Mouse (Mus musculus) embryonic facial prominence, embryonic 11.5 days (tissue): ENCODE measurements around the gene Tmc8. TPM values are rescaled to one million over a fixed set of nuclear protein-coding genes. Genes with fewer than 3 reads are reported as not detected.

ENCODE experiments used
- ATAC-seq: fragments of 200-750 bp; cut with Nextera tagmentation; replicated peaks from 2 replicates; pipeline ENCODE4 v1.8.0; 2017; ENCODE audit warnings: low read depth; ENCODE audit not compliant: insufficient number of reproducible peaks, low FRiP score, low TSS enrichment
- DNase-seq: peaks from one replicate; pipeline ENCODE4 v3.0.0-alpha.2; 2015; ENCODE audit warnings: low spot score
- H3K27ac ChIP-seq: fragments of 300-500 bp; sonication (generic); replicated peaks from 2 replicates; pipeline ENCODE4 v1.5.1; 2014; ENCODE audit warnings: mild to moderate bottlenecking, low read depth, low read length, control low read depth
- H3K27me3 ChIP-seq: fragments of 300-500 bp; sonication (generic); 2 replicates; pipeline ENCODE4 v1.6.1; 2014; ENCODE audit warnings: mild to moderate bottlenecking, low read length, moderate library complexity, mixed read lengths; ENCODE audit not compliant: control insufficient read depth, insufficient read depth
- H3K36me3 ChIP-seq: fragments of 300-500 bp; sonication (generic); replicated peaks from 2 replicates; pipeline ENCODE4 v1.6.1; 2014; ENCODE audit warnings: low read depth, mild to moderate bottlenecking, low read length, moderate library complexity, mixed read lengths; ENCODE audit not compliant: control insufficient read depth, insufficient read depth
- H3K4me1 ChIP-seq: fragments of 300-500 bp; sonication (generic); 2 replicates; pipeline ENCODE4 v1.6.1; 2014; ENCODE audit warnings: low read length, mixed read lengths; ENCODE audit not compliant: control insufficient read depth, insufficient read depth
- H3K4me2 ChIP-seq: fragments of 300-500 bp; sonication (generic); 2 replicates; pipeline ENCODE4 v1.6.1; 2014; ENCODE audit warnings: low read depth, mild to moderate bottlenecking, control low read depth, low read length, moderate library complexity
- H3K4me3 ChIP-seq: fragments of 300-500 bp; sonication (generic); 2 replicates; pipeline ENCODE4 v1.5.1; 2014; ENCODE audit warnings: low read depth, low read length, control low read depth
- H3K9ac ChIP-seq: fragments of 300-500 bp; sonication (generic); replicated peaks from 2 replicates; pipeline ENCODE4 v1.6.1; 2014; ENCODE audit warnings: mild to moderate bottlenecking, control low read depth, low read length
- H3K9me3 ChIP-seq: fragments of 300-500 bp; sonication (generic); replicated peaks from 2 replicates; pipeline ENCODE4 v1.6.1; 2016; ENCODE audit warnings: mild to moderate bottlenecking, low read length, inconsistent platforms, mixed read lengths; ENCODE audit not compliant: control insufficient read depth
- WGBS: fragments of 180-500 bp; shearing (Covaris S2); extraction: QIAGEN DNeasy Blood & Tissue Kit; methylation state at CpG from one replicate; pipeline ENCODE4 v1.1.7; 2014; 5-methylcytosine and 5-hydroxymethylcytosine counted together
- polyA plus RNA-seq: library from polyadenylated mRNA; unstranded; fragments of >200 nt; fragmentation: Nextera tagmentation; extraction: Ambion mirVana; gene quantifications from 2 replicates; pipeline ENCODE4 v1.2.1, GENCODE M21; 2014

Tmc8 gene
- polyA plus RNA-seq, 1 experiment from 2014 or later: 0.39 TPM

- H3K36me3 ChIP-seq: peaks cover 5% of the 10 kb centered on the region
- H3K27ac ChIP-seq: no peak overlapping the region
- DNase-seq (no peak), ATAC-seq (0 out of 2 replicates have a peak, but pooled peaks have one; percentile 26)
- no peaks in the 10 kb centered on the region for H3K9me3 ChIP-seq
- no peaks in the 10 kb centered on the region for H3K27me3 ChIP-seq
- H3K9ac ChIP-seq: no peak overlapping the region
- no peak overlapping the region for H3K4me3 ChIP-seq
- H3K4me1 ChIP-seq: no peaks in the 10 kb centered on the region
- H3K4me2 ChIP-seq: no peak overlapping the region
- 88% methylated on average over 5 of the region's 5 CpGs for WGBS
Measured at GRCm38 (mm10) chr11:117765361-117765760, 16.5 kb upstream of the Tmc8 start.

- no peaks in the 10 kb centered on the region for H3K27me3 ChIP-seq
- no peak overlapping the region for H3K27ac ChIP-seq
- no peaks in the 10 kb centered on the region for H3K9me3 ChIP-seq
- H3K4me1 ChIP-seq: no peaks in the 10 kb centered on the region
- H3K36me3 ChIP-seq: no peaks in the 10 kb centered on the region; the same call in none of the 2 replicates
- WGBS: 87% methylated on average over 3 of the region's 3 CpGs
- no peak overlapping the region for H3K4me2 ChIP-seq
- DNase-seq: no peak
- no peak overlapping the region for H3K9ac ChIP-seq
- H3K4me3 ChIP-seq: no peak overlapping the region
- ATAC-seq: no peak
Measured at GRCm38 (mm10) chr11:117766275-117766674, 15.6 kb upstream of the Tmc8 start.

- Histone ChIP-seq H3K4me3 (no peak overlapping the region), H3K36me3 (no peaks in the 10 kb centered on the region; the same call in none of the 2 replicates), H3K4me1 (no peaks in the 10 kb centered on the region), H3K27me3 (no peaks in the 10 kb centered on the region), H3K9me3 (no peaks in the 10 kb centered on the region), H3K9ac (no peak overlapping the region), H3K27ac (no peak overlapping the region), H3K4me2 (no peak overlapping the region)
- DNase-seq: no peak
- 87% methylated on average over 20 of the region's 20 CpGs for WGBS
- no peak for ATAC-seq
Measured at GRCm38 (mm10) chr11:117768725-117769682, 12.9 kb upstream of the Tmc8 start.

- Histone ChIP-seq H3K4me1 (no peaks in the 10 kb centered on the region), H3K4me2 (no peak overlapping the region), H3K27ac (no peak overlapping the region), H3K27me3 (no peaks in the 10 kb centered on the region), H3K36me3 (no peaks in the 10 kb centered on the region; the same call in none of the 2 replicates), H3K9me3 (no peaks in the 10 kb centered on the region), H3K9ac (no peak overlapping the region), H3K4me3 (no peak overlapping the region)
- ATAC-seq: no peak
- 91% methylated on average over 7 of the region's 7 CpGs for WGBS
- DNase-seq: no peak
Measured at GRCm38 (mm10) chr11:117769683-117770047, 12.2 kb upstream of the Tmc8 start.

- Histone ChIP-seq H3K27ac (no peak overlapping the region), H3K9me3 (no peaks in the 10 kb centered on the region), H3K36me3 (no peaks in the 10 kb centered on the region; the same call in none of the 2 replicates), H3K4me3 (no peak overlapping the region), H3K4me1 (no peaks in the 10 kb centered on the region), H3K4me2 (no peak overlapping the region), H3K9ac (no peak overlapping the region), H3K27me3 (no peaks in the 10 kb centered on the region)
- 91% methylated on average over 10 of the region's 10 CpGs for WGBS
- DNase-seq (no peak), ATAC-seq (no peak)
Measured at GRCm38 (mm10) chr11:117770407-117770806, 11.5 kb upstream of the Tmc8 start.

- Histone ChIP-seq H3K4me1 (no peaks in the 10 kb centered on the region), H3K27me3 (no peaks in the 10 kb centered on the region), H3K4me2 (no peak overlapping the region), H3K36me3 (no peaks in the 10 kb centered on the region; the same call in 1 of the 2 replicates), H3K4me3 (no peak overlapping the region), H3K9ac (no peak overlapping the region), H3K9me3 (no peaks in the 10 kb centered on the region), H3K27ac (no peak overlapping the region)
- WGBS: 95% methylated on average over 7 of the region's 7 CpGs
- no peak for ATAC-seq
- no peak for DNase-seq
Measured at GRCm38 (mm10) chr11:117772352-117772751, 9.5 kb upstream of the Tmc8 start.

GRCm38 (mm10) chr11:117774925-117775324, 7.0 kb upstream of the Tmc8 start:
- H3K27ac ChIP-seq: no peak overlapping the region
- no peak overlapping the region for H3K4me3 ChIP-seq
- no peaks in the 10 kb centered on the region for H3K9me3 ChIP-seq
- DNase-seq: no peak
- H3K36me3 ChIP-seq: no peaks in the 10 kb centered on the region
- no peak overlapping the region for H3K9ac ChIP-seq
- 93% methylated on average over 10 of the region's 10 CpGs for WGBS
- ATAC-seq: no peak
- H3K4me2 ChIP-seq: no peak overlapping the region
- H3K4me1 ChIP-seq: peaks cover 8% of the 10 kb centered on the region; the same call in 1 of the 2 replicates
- no peaks in the 10 kb centered on the region; the same call in 1 of the 2 replicates for H3K27me3 ChIP-seq

- Histone ChIP-seq H3K4me2 (no peak overlapping the region), H3K9me3 (no peaks in the 10 kb centered on the region), H3K4me3 (no peak overlapping the region), H3K27ac (no peak overlapping the region), H3K27me3 (no peaks in the 10 kb centered on the region; the same call in 1 of the 2 replicates), H3K4me1 (peaks cover 8% of the 10 kb centered on the region), H3K9ac (no peak overlapping the region), H3K36me3 (no peaks in the 10 kb centered on the region)
- no peak for ATAC-seq
- 90% methylated on average over 13 of the region's 13 CpGs for WGBS
- DNase-seq: no peak
Measured at GRCm38 (mm10) chr11:117775540-117775939, 6.3 kb upstream of the Tmc8 start.
